ENCODE assay signal across 7 mouse cellular contexts in genomic region chr10:80433513-80434232, GRCm38 (mm10). TPM values are rescaled to one million over a fixed set of nuclear protein-coding genes. Genes with fewer than 3 reads are reported as not detected.
DNase-seq lines count a peak whose midpoint lies in the region; ATAC-seq and TF ChIP-seq lines count a peak whose summit lies in the region.

TSS of gene Tcf3 (minus strand) at chr10:80433647.

- peak within 1 kb of the TSS; percentile 82 for H3K4me2 ChIP-seq in intestine, postnatal 0 days (replicated peaks; ENCODE audit: low read depth)
- H3K4me2 ChIP-seq in midbrain, embryonic 12.5 days (replicated peaks) = peak within 1 kb of the TSS; percentile 88

- peak; percentile 96 for DNase-seq in adrenal gland, postnatal 10 days
- DNase-seq in embryonic facial prominence, embryonic 10.5 days (ENCODE audit: low spot score) = peak; percentile 96
- peak; percentile 99 for DNase-seq in gonadal fat pad, adult 2 months (ENCODE audit: low read depth)
- peak; percentile 96 for DNase-seq in left cerebral cortex, postnatal 4 days

- H3K36me3 ChIP-seq in embryonic facial prominence, embryonic 10.5 days (replicated peaks) = peaks cover 27% of the 10 kb centered on the region
- peaks cover 11% of the 10 kb centered on the region; the same call in 1 of the 2 replicates for H3K36me3 ChIP-seq in intestine, postnatal 0 days (ENCODE audit: control insufficient read depth, insufficient read depth)
- H3K36me3 ChIP-seq in midbrain, embryonic 12.5 days = peaks cover 24% of the 10 kb centered on the region
- peaks cover 12% of the 10 kb centered on the region for H3K36me3 ChIP-seq in small intestine, adult 2 months (ENCODE audit: control insufficient read depth, insufficient read depth, low read length)

- WGBS in embryonic facial prominence, embryonic 10.5 days = under 1% methylated on average over 61 of the region's 61 CpGs
- under 1% methylated on average over 60 of the region's 61 CpGs for WGBS in intestine, postnatal 0 days
- WGBS in midbrain, embryonic 12.5 days = under 1% methylated on average over 43 of the region's 61 CpGs
- under 1% methylated on average over 61 of the region's 61 CpGs for WGBS in small intestine, adult 2 months

- peaks cover 51% of the 10 kb centered on the region for H3K4me1 ChIP-seq in embryonic facial prominence, embryonic 10.5 days
- peaks cover 18% of the 10 kb centered on the region for H3K4me1 ChIP-seq in intestine, postnatal 0 days (replicated peaks; ENCODE audit: control insufficient read depth, insufficient read depth, low read length)
- H3K4me1 ChIP-seq in midbrain, embryonic 12.5 days = peaks cover 22% of the 10 kb centered on the region
- H3K4me1 ChIP-seq in small intestine, adult 2 months (ENCODE audit: control insufficient read depth, insufficient read depth, insufficient read length, low read length) = peaks cover 26% of the 10 kb centered on the region

- ATAC-seq in intestine, postnatal 0 days = peak; percentile 89
- peak; percentile 91 for ATAC-seq in midbrain, embryonic 12.5 days (ENCODE audit: low FRiP score, low read depth)

- H3K27me3 ChIP-seq in embryonic facial prominence, embryonic 10.5 days (replicated peaks; ENCODE audit: low read depth, poor library complexity, severe bottlenecking) = peaks cover 6% of the 10 kb centered on the region
- H3K27me3 ChIP-seq in intestine, postnatal 0 days (replicated peaks; ENCODE audit: control insufficient read depth, insufficient read depth, low read length) = no peaks in the 10 kb centered on the region
- H3K27me3 ChIP-seq in midbrain, embryonic 12.5 days = 0 out of 2 replicates have a peak, but pooled peaks cover 6% of the 10 kb centered on the region
- H3K27me3 ChIP-seq in small intestine, adult 2 months (ENCODE audit: control insufficient read depth, insufficient read depth, low read length) = no peaks in the 10 kb centered on the region

- H3K9ac ChIP-seq in intestine, postnatal 0 days (ENCODE audit: low read depth, low read length) = peak within 1 kb of the TSS; percentile 92
- peak within 1 kb of the TSS; percentile 93 for H3K9ac ChIP-seq in midbrain, embryonic 12.5 days (replicated peaks)

- H3K27ac ChIP-seq in embryonic facial prominence, embryonic 10.5 days (replicated peaks) = peak within 1 kb of the TSS; percentile 100
- H3K27ac ChIP-seq in intestine, postnatal 0 days (ENCODE audit: low read depth, low read length) = peak within 1 kb of the TSS; percentile 87
- H3K27ac ChIP-seq in midbrain, embryonic 12.5 days (replicated peaks) = peak within 1 kb of the TSS; percentile 88
- peak within 1 kb of the TSS; percentile 97 for H3K27ac ChIP-seq in small intestine, adult 2 months (ENCODE audit: insufficient read depth, low read depth, low read length)

- TF ChIP-seq CTCF in intestine, postnatal 0 days (IDR thresholded peaks at IDR 0.05; ENCODE audit: low read depth) = 0 out of 2 replicates have a peak, but pooled peaks have one; percentile 5
- TF ChIP-seq CTCF in small intestine, adult 2 months (IDR thresholded peaks at IDR 0.05; ENCODE audit: extremely low read depth, insufficient read length, insufficient replicate concordance, low read depth, low read length) = no peak

- peak; percentile 59 for TF ChIP-seq POLR2A in small intestine, adult 2 months (IDR thresholded peaks at IDR 0.05; ENCODE audit: low read depth, low read length)

- intact Hi-C loops in left cerebral cortex, postnatal 4 days (cut with DNase I) = no loop called here

- peak within 1 kb of the TSS; percentile 97 for H3K4me3 ChIP-seq in embryonic facial prominence, embryonic 10.5 days
- H3K4me3 ChIP-seq in intestine, postnatal 0 days (ENCODE audit: low read depth, low read length) = peak within 1 kb of the TSS; percentile 99
- peak within 1 kb of the TSS; percentile 98 for H3K4me3 ChIP-seq in midbrain, embryonic 12.5 days
- peak within 1 kb of the TSS; percentile 94 for H3K4me3 ChIP-seq in small intestine, adult 2 months (ENCODE audit: low read depth, low read length)

- H3K9me3 ChIP-seq in embryonic facial prominence, embryonic 10.5 days = no peaks in the 10 kb centered on the region
- H3K9me3 ChIP-seq in intestine, postnatal 0 days (ENCODE audit: control insufficient read depth) = no peaks in the 10 kb centered on the region
- H3K9me3 ChIP-seq in midbrain, embryonic 12.5 days = no peaks in the 10 kb centered on the region

RNA-seq across cellular contexts. Expression of gene Tcf3, which starts in this region (rescaled TPM):
- total RNA-seq in adrenal gland, postnatal 10 days (2021) = 10 to 100 TPM; 58.1 to 77.1 TPM
- 225 and 235 TPM in 2 replicates for polyA plus RNA-seq in embryonic facial prominence, embryonic 10.5 days (2016; fragmentation: Nextera tagmentation; extraction: Ambion mirVana)
- 56.8 and 63.8 TPM in 2 replicates for polyA plus RNA-seq in gonadal fat pad, adult 2 months (2012; rRNA removed)
- 34.1 and 34.5 TPM in 2 replicates for polyA plus RNA-seq in intestine, postnatal 0 days (2015; fragmentation: Nextera tagmentation; extraction: Ambion mirVana)
- total RNA-seq in left cerebral cortex, postnatal 4 days (2021) = 10 to 100 TPM; 51.9 to 53.7 TPM
- 185 and 191 TPM in 2 replicates for polyA plus RNA-seq in midbrain, embryonic 12.5 days (2016; fragmentation: Nextera tagmentation; extraction: Ambion mirVana)
- polyA plus RNA-seq in small intestine, adult 2 months (2012; rRNA removed) = 45.6 and 101 TPM in 2 replicates

Comparison
In these comparisons a context has a peak if more than half of its experiments do, and no peak if none do; other contexts are left out.
1. Peak in every context shown above with its lines: DNase-seq, ATAC-seq, H3K4me3 ChIP-seq and H3K27ac ChIP-seq.